Mouse (Mus musculus) CH12.LX (cell line): ENCODE measurements at regions not wholly inside any gene's neighbourhood (a gene's known extent, or its start where the extent isn't known, plus 50 kb on each side); places are given as distances from the start of the nearest gene placed in this dataset.

Source experiments
- DNase-seq: peaks from one replicate; pipeline ENCODE4 v3.0.0-alpha.2; 2013; ENCODE audit errors: extremely low read depth
- H3K27ac ChIP-seq: 2 replicates; pipeline ENCODE4 v1.5.1; 2012; ENCODE audit warnings: low read depth, mild to moderate bottlenecking, control low read depth, moderate library complexity; ENCODE audit not compliant: insufficient read depth
- H3K27me3 ChIP-seq: replicated peaks from 2 replicates; pipeline ENCODE3; 2012; ENCODE audit warnings: inconsistent platforms
- H3K36me3 ChIP-seq, 2 experiments: replicated peaks in 1 of 2; 2 replicates each; pipeline versions ENCODE3 to v1.6.1; 2012; ENCODE audit warnings: inconsistent platforms in 1 of 2, low read length in 1 of 2, mild to moderate bottlenecking in 1 of 2, mixed read lengths in 1 of 2, moderate library complexity in 1 of 2; ENCODE audit not compliant: control insufficient read depth in 1 of 2, insufficient read depth in 1 of 2
- H3K4me1 ChIP-seq, 2 experiments: 2 replicates each; pipeline ENCODE4 v1.6.1; 2012; ENCODE audit warnings: inconsistent platforms in 1 of 2, moderate library complexity in 1 of 2; ENCODE audit not compliant: insufficient read depth in 2 of 2, control insufficient read depth in 1 of 2
- H3K4me2 ChIP-seq: 2 replicates; pipeline ENCODE4 v1.6.1; 2012; ENCODE audit warnings: low read depth, mild to moderate bottlenecking, control low read depth; ENCODE audit not compliant: poor library complexity, insufficient read depth, severe bottlenecking
- H3K4me3 ChIP-seq, 3 experiments: fragments of 150-350 bp in 1 of 3; sonication (generic) in 1 of 3; replicated peaks in 1 of 3; 2 replicates each; pipeline versions ENCODE3 to v1.5.1; 2011 to 2012; ENCODE audit warnings: low read depth in 2 of 3, low read length in 2 of 3, mild to moderate bottlenecking in 2 of 3, moderate library complexity in 2 of 3, control low read depth in 1 of 3, improper control_type of control experiment in 1 of 3, inconsistent platforms in 1 of 3, mixed read lengths in 1 of 3; ENCODE audit not compliant: poor library complexity in 1 of 3
- H3K79me2 ChIP-seq: replicated peaks from 2 replicates; pipeline ENCODE4 v1.6.1; 2012; ENCODE audit warnings: mild to moderate bottlenecking, moderate library complexity; ENCODE audit not compliant: control insufficient read depth, poor library complexity, insufficient read depth, severe bottlenecking; ENCODE audit errors: extremely low read depth
- H3K9ac ChIP-seq: 2 replicates; pipeline ENCODE4 v1.6.1; 2012; ENCODE audit warnings: low read depth, mild to moderate bottlenecking, control low read depth, moderate library complexity; ENCODE audit not compliant: insufficient read depth
- H3K9me3 ChIP-seq: replicated peaks from 2 replicates; pipeline ENCODE3; 2012; ENCODE audit warnings: low read length, inconsistent platforms, mixed read lengths
- BHLHE40 ChIP-seq: IDR thresholded peaks from 2 replicates; pipeline ENCODE4 v1.6.1; 2011; ENCODE audit warnings: mild to moderate bottlenecking, low read depth, low read length, improper control_type of control experiment
- E2F4 ChIP-seq: IDR thresholded peaks from 2 replicates; pipeline ENCODE4 v1.6.1; 2011; ENCODE audit warnings: low read depth, low read length, improper control_type of control experiment; ENCODE audit not compliant: insufficient replicate concordance
- ELF1 ChIP-seq: IDR thresholded peaks from 2 replicates; pipeline ENCODE4 v1.6.1; 2014; ENCODE audit warnings: low read depth, mild to moderate bottlenecking, inconsistent platforms, low read length, improper control_type of control experiment
- EP300 ChIP-seq: IDR thresholded peaks from 2 replicates; pipeline ENCODE4 v1.6.1; 2011; ENCODE audit warnings: low read length, improper control_type of control experiment
- ETS1 ChIP-seq: conservative IDR thresholded peaks from 2 replicates; pipeline ENCODE4 v1.6.1; 2012; ENCODE audit warnings: low read depth, mild to moderate bottlenecking, inconsistent platforms, low read length, improper control_type of control experiment, moderate library complexity
- HCFC1 ChIP-seq: IDR thresholded peaks from 2 replicates; pipeline ENCODE4 v1.6.1; 2012; ENCODE audit warnings: low read depth, mild to moderate bottlenecking, inconsistent platforms, low read length, improper control_type of control experiment
- JUN ChIP-seq: IDR thresholded peaks from 2 replicates; pipeline ENCODE4 v1.6.1; 2011; ENCODE audit warnings: low read depth, mild to moderate bottlenecking, low read length, improper control_type of control experiment, moderate library complexity; ENCODE audit not compliant: insufficient read depth
- MAFK ChIP-seq: IDR thresholded peaks from 2 replicates; pipeline ENCODE4 v1.6.1; 2011; ENCODE audit warnings: low read length, improper control_type of control experiment; ENCODE audit not compliant: insufficient replicate concordance
- MAX ChIP-seq: IDR thresholded peaks from 2 replicates; pipeline ENCODE4 v1.6.1; 2011; ENCODE audit warnings: low read length, improper control_type of control experiment
- MXI1 ChIP-seq: IDR thresholded peaks from 2 replicates; pipeline ENCODE4 v1.6.1; 2011; ENCODE audit warnings: mild to moderate bottlenecking, low read depth, low read length, improper control_type of control experiment
- MYC ChIP-seq: IDR thresholded peaks from 2 replicates; pipeline ENCODE4 v1.6.1; 2011; ENCODE audit warnings: low read depth, mild to moderate bottlenecking, improper control_type of control experiment, low read length
- NELFE ChIP-seq: IDR thresholded peaks from 2 replicates; pipeline ENCODE4 v1.6.1; 2011; ENCODE audit warnings: low read depth, low read length, improper control_type of control experiment
- NRF1 ChIP-seq: IDR thresholded peaks from 2 replicates; pipeline ENCODE4 v1.6.1; 2014; ENCODE audit warnings: low read depth, mild to moderate bottlenecking, inconsistent platforms, low read length, improper control_type of control experiment, moderate library complexity
- PAX5 ChIP-seq: IDR thresholded peaks from 2 replicates; pipeline ENCODE4 v1.6.1; 2012; ENCODE audit warnings: low read length, inconsistent platforms, mixed read lengths
- POLR2A ChIP-seq: IDR thresholded peaks from 2 replicates; pipeline ENCODE4 v1.6.1; 2011; ENCODE audit warnings: low read depth, mild to moderate bottlenecking, improper control_type of control experiment, low read length
- POLR2AphosphoS2 ChIP-seq: IDR thresholded peaks from 2 replicates; pipeline ENCODE4 v1.6.1; 2011; ENCODE audit warnings: low read depth, low read length, improper control_type of control experiment
- RAD21 ChIP-seq: IDR thresholded peaks from 2 replicates; pipeline ENCODE4 v1.6.1; 2011; ENCODE audit warnings: low read depth, mild to moderate bottlenecking, low read length, improper control_type of control experiment, moderate library complexity
- RCOR1 ChIP-seq: conservative IDR thresholded peaks from 2 replicates; pipeline ENCODE4 v1.6.1; 2012; ENCODE audit warnings: low read depth, mild to moderate bottlenecking, inconsistent platforms, low read length, improper control_type of control experiment
- TBP ChIP-seq: conservative IDR thresholded peaks from 2 replicates; pipeline ENCODE4 v1.6.1; 2011; ENCODE audit warnings: low read depth, low read length, improper control_type of control experiment
- TCF12 ChIP-seq: IDR thresholded peaks from 2 replicates; pipeline ENCODE4 v1.6.1; 2014; ENCODE audit warnings: low read depth, mild to moderate bottlenecking, inconsistent platforms, low read length, improper control_type of control experiment
- USF1 ChIP-seq: IDR thresholded peaks from 2 replicates; pipeline ENCODE4 v1.6.1; 2014; ENCODE audit warnings: low read depth, mild to moderate bottlenecking, inconsistent platforms, low read length, improper control_type of control experiment
- ZC3H11A ChIP-seq: IDR thresholded peaks from 2 replicates; pipeline ENCODE4 v1.6.1; 2012; ENCODE audit warnings: low read depth, mild to moderate bottlenecking, inconsistent platforms, low read length, improper control_type of control experiment
- ZMIZ1 ChIP-seq: IDR thresholded peaks from 2 replicates; pipeline ENCODE4 v1.6.1; 2012; ENCODE audit warnings: low read depth, mild to moderate bottlenecking, inconsistent platforms, low read length, improper control_type of control experiment
- ZNF384 ChIP-seq: IDR thresholded peaks from 2 replicates; pipeline ENCODE4 v1.6.1; 2012; ENCODE audit warnings: low read depth, low read length, improper control_type of control experiment, inconsistent platforms
- dilution Hi-C: fragments of 300-500 bp; cut with MboI; formaldehyde crosslinking; loops from 2 replicates; pipeline ENCODE4 v1.14.3; 2020; ENCODE audit warnings: low sequenced_read_pairs; ENCODE audit not compliant: extremely low pct_unique_long_range_greater_than_20kb, extremely low pct_ligation_motif_present
- in situ Hi-C: fragments of 300-500 bp; cut with MboI; formaldehyde crosslinking; loops from 3 replicates; pipeline ENCODE4 v1.14.3; 2019; ENCODE audit warnings: low sequenced_read_pairs, low pct_ligation_motif_present, low pct_unique_long_range_greater_than_20kb, mixed read lengths

DNA sequence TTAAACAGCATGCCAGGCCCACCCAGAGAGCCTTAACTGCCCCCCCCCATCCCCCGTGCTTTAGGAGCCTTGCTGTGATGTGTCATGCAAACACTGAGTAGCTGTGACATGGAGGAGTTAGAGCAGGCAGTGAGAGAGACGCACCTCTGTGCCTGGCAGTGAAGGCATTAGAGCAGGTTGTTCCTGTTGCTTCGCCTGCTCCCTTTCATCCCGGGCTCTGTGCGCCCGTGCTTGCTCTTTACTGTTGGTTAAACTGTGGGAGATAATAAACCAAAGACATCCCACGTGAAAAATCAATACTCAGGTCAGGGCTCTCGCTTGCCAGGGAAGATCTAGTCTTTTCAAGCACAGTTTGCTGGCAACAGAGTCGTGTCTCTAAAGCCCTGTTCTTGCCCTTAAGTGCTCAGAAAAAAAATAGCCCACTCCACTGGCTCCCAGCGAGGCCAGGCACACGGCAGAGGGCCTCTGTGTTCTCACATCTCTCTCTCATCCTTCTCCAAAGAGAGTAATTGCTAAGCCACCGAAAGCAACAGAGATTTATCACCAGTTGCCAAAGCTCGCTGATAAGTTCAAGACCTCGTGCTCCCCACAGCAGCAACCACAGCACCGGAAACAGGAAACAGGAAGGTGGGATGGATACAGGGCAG lies 181.2 kb upstream of the 3110018I06Rik start:
- Histone ChIP-seq H3K79me2 (no peaks in the 10 kb centered on the region), H3K27ac (no peak overlapping the region), H3K4me2 (no peak overlapping the region), H3K4me1 (no peaks in the 10 kb centered on the region), H3K4me3 (no peak overlapping the region), H3K9me3 (peaks cover 75% of the 10 kb centered on the region), H3K36me3 (no peaks in the 10 kb centered on the region), H3K9ac (no peak overlapping the region), H3K27me3 (no peaks in the 10 kb centered on the region)
- dilution Hi-C loops = no loop called here
- in situ Hi-C loops = no loop called here
- DNase-seq = no peak
- TF ChIP-seq EP300 = no peak
- TF ChIP-seq NELFE = no peak
- TF ChIP-seq TCF12 = no peak
- no peak for TF ChIP-seq PAX5
- TF ChIP-seq BHLHE40 = no peak
- no peak for TF ChIP-seq ZC3H11A
- TF ChIP-seq ELF1 = no peak
- TF ChIP-seq NRF1 = no peak
- no peak for TF ChIP-seq RAD21

DNA sequence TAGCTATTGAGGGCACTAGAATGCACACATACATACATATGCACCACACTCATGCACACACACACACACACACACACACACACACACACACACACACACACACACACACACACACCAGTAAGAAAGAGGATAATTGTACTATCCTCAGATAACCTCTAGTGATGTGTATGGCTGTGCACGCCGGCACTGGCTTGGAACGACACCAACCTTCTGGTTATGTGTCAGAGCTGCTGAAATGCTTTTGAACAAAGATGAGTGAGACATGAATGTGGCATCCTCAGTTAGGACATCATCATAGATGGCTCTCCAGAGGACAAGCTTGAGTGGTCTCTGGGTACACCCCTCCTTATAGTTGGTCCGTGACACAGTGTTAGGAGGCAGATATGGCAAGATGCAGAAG lies 173.0 kb upstream of the 3110018I06Rik start:
- Histone ChIP-seq H3K9me3 (peaks cover 65% of the 10 kb centered on the region), H3K4me1 (no peaks in the 10 kb centered on the region), H3K4me2 (no peak overlapping the region), H3K27me3 (no peaks in the 10 kb centered on the region), H3K9ac (no peak overlapping the region), H3K4me3 (no peak overlapping the region), H3K36me3 (no peaks in the 10 kb centered on the region), H3K27ac (no peak overlapping the region), H3K79me2 (no peaks in the 10 kb centered on the region)
- in situ Hi-C loops = no loop called here
- TF ChIP-seq E2F4 = no peak
- TF ChIP-seq POLR2AphosphoS2 = no peak
- no peak for TF ChIP-seq ZC3H11A
- TF ChIP-seq JUN = no peak
- no peak for TF ChIP-seq MXI1
- TF ChIP-seq USF1 = no peak
- no peak for TF ChIP-seq MAFK
- no peak for TF ChIP-seq NRF1
- no peak for TF ChIP-seq ELF1
- TF ChIP-seq ZMIZ1 = no peak
- TF ChIP-seq RCOR1 = no peak
- no peak for TF ChIP-seq NELFE
- TF ChIP-seq ZNF384 = no peak
- TF ChIP-seq MYC = no peak
- TF ChIP-seq MAX = no peak
- no peak for TF ChIP-seq TBP
- no peak for TF ChIP-seq ETS1
- TF ChIP-seq HCFC1 = no peak
- no peak for TF ChIP-seq POLR2A
- DNase-seq = no peak
- dilution Hi-C loops = no loop called here
